Mouse (Mus musculus) C2C12 (cell line): ENCODE data around the gene Gm21983. TPM values are rescaled to one million over a fixed set of nuclear protein-coding genes. Genes with fewer than 3 reads are reported as not detected.

Source experiments
- H3K27me3 ChIP-seq: one replicate; pipeline ENCODE4 v1.6.1; 2011; ENCODE audit not compliant: control insufficient read depth, insufficient read depth, insufficient read length
- H3K36me3 ChIP-seq: one replicate; pipeline ENCODE4 v1.6.1; 2011; ENCODE audit not compliant: control insufficient read depth, insufficient read depth
- H3K4me3 ChIP-seq: one replicate; pipeline ENCODE4 v1.5.1; 2011; ENCODE audit warnings: mild to moderate bottlenecking, control low read depth; ENCODE audit not compliant: poor library complexity, insufficient read depth, severe bottlenecking
- H3K79me2 ChIP-seq: one replicate; pipeline ENCODE4 v1.6.1; 2011; ENCODE audit not compliant: control insufficient read depth, insufficient read depth
- H3K79me3 ChIP-seq: one replicate; pipeline ENCODE4 v1.6.1; 2011; ENCODE audit warnings: low read depth, control low read depth
- H3ac ChIP-seq: one replicate; pipeline ENCODE3; 2011; ENCODE audit warnings: low read depth; ENCODE audit not compliant: control insufficient read depth, insufficient read length
- CEBPB ChIP-seq: IDR thresholded peaks from one replicate; pipeline ENCODE4 v1.6.1; 2011; ENCODE audit warnings: low read depth, mild to moderate bottlenecking, control low read depth, moderate library complexity
- CTCF ChIP-seq: IDR thresholded peaks from one replicate; pipeline ENCODE4 v1.5.1; 2011; ENCODE audit not compliant: control insufficient read depth, insufficient read depth, insufficient read length
- FOSL1 ChIP-seq: IDR thresholded peaks from one replicate; pipeline ENCODE4 v1.8.0; 2011; ENCODE audit warnings: mild to moderate bottlenecking, low read length; ENCODE audit not compliant: poor library complexity, insufficient read depth, severe bottlenecking
- MAX ChIP-seq: IDR thresholded peaks from one replicate; pipeline ENCODE4 v1.6.1; 2011; ENCODE audit warnings: mild to moderate bottlenecking, control low read depth
- MYOD1 ChIP-seq: IDR thresholded peaks from one replicate; pipeline ENCODE4 v1.6.1; 2011; ENCODE audit warnings: low read depth; ENCODE audit not compliant: control insufficient read depth, insufficient read length
- MYOG ChIP-seq: IDR thresholded peaks from one replicate; pipeline ENCODE4 v1.6.1; 2011; ENCODE audit not compliant: control insufficient read depth, insufficient read length; ENCODE audit errors: extremely low read depth
- USF1 ChIP-seq: IDR thresholded peaks from one replicate; pipeline ENCODE4 v1.6.1; 2011; ENCODE audit warnings: low read depth, mild to moderate bottlenecking, control low read depth, moderate library complexity
- polyA plus RNA-seq: library from polyadenylated mRNA; unstranded; fragments of >200 nt; fragmentation: generic; extraction: Trizol; gene quantifications from one replicate; pipeline ENCODE4 v1.2.1, GENCODE M21; 2012; ENCODE audit warnings: missing spikeins

Gm21983 gene
- polyA plus RNA-seq, 1 experiment, result 0.06 TPM

- no peak overlapping the region for H3K4me3 ChIP-seq
- H3K79me3 ChIP-seq, result peaks cover 7% of the 10 kb centered on the region
- no peak overlapping the region for H3ac ChIP-seq
- no peaks in the 10 kb centered on the region for H3K27me3 ChIP-seq
- no peak for TF ChIP-seq MYOG
- TF ChIP-seq CEBPB, result no peak
- TF ChIP-seq USF1, result no peak
- TF ChIP-seq FOSL1, result no peak
- no peak for TF ChIP-seq MAX
- TF ChIP-seq CTCF, result no peak
- TF ChIP-seq MYOD1, result no peak
- H3K79me2 ChIP-seq, result peaks cover 52% of the 10 kb centered on the region
- peaks cover 10% of the 10 kb centered on the region for H3K36me3 ChIP-seq
Measured at GRCm38 (mm10) chr7:27160921-27161320, 20.0 kb downstream of the Gm21983 start.

DNA sequence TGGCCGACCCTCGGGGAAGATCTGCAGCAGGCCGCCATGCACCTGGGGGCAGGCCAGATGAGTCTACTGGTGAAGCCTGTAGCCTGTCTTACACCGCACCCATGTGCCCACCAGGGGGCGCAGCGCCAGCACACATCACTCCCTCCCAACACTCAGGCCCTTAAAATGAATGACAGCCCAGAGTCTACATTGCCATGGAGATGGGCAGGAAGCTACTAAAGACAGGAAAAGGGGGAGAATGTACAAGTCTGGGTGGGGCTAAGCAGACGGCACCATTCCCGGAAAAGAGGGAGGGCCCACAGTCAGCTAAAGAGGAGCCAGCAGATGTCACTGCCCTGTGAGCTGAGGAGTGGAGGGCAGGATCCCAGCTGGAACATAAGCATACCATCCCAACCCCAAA is 21.0 kb downstream of the Gm21983 start:
- Histone ChIP-seq H3ac (no peak overlapping the region), H3K4me3 (no peak overlapping the region), H3K79me2 (peaks cover 42% of the 10 kb centered on the region), H3K36me3 (peaks cover 10% of the 10 kb centered on the region), H3K27me3 (no peaks in the 10 kb centered on the region), H3K79me3 (peaks cover 2% of the 10 kb centered on the region)
- peak; percentile 90 for TF ChIP-seq CTCF
- no peak for TF ChIP-seq MAX

GRCm38 (mm10) chr7:27159256-27159655 is 21.6 kb downstream of the Gm21983 start:
- H3K79me3 ChIP-seq, result peaks cover 2% of the 10 kb centered on the region
- H3K36me3 ChIP-seq, result peaks cover 10% of the 10 kb centered on the region
- H3K79me2 ChIP-seq, result peaks cover 36% of the 10 kb centered on the region
- no peak overlapping the region for H3ac ChIP-seq
- no peak for TF ChIP-seq FOSL1
- no peak for TF ChIP-seq CEBPB
- no peak for TF ChIP-seq MAX
- no peaks in the 10 kb centered on the region for H3K27me3 ChIP-seq
- H3K4me3 ChIP-seq, result no peak overlapping the region

GRCm38 (mm10) chr7:27158171-27158570 is 22.7 kb downstream of the Gm21983 start:
- no peak overlapping the region for H3K4me3 ChIP-seq
- no peak overlapping the region for H3ac ChIP-seq
- H3K79me3 ChIP-seq, result peaks cover 2% of the 10 kb centered on the region
- H3K79me2 ChIP-seq, result peaks cover 25% of the 10 kb centered on the region
- H3K27me3 ChIP-seq, result no peaks in the 10 kb centered on the region
- peaks cover 10% of the 10 kb centered on the region for H3K36me3 ChIP-seq
- TF ChIP-seq CTCF (no peak), USF1 (no peak), FOSL1 (no peak), MYOD1 (no peak), MAX (no peak), MYOG (no peak), CEBPB (no peak)

- peaks cover 10% of the 10 kb centered on the region for H3K36me3 ChIP-seq
- H3K4me3 ChIP-seq, result no peak overlapping the region
- H3ac ChIP-seq, result no peak overlapping the region
- TF ChIP-seq CTCF, result no peak
- TF ChIP-seq CEBPB, result no peak
- no peak for TF ChIP-seq FOSL1
- TF ChIP-seq MYOG, result no peak
- peaks cover 9% of the 10 kb centered on the region for H3K79me2 ChIP-seq
- no peaks in the 10 kb centered on the region for H3K79me3 ChIP-seq
- H3K27me3 ChIP-seq, result no peaks in the 10 kb centered on the region
Measured at GRCm38 (mm10) chr7:27156005-27156404, 24.9 kb downstream of the Gm21983 start.

- Histone ChIP-seq H3K27me3 (no peaks in the 10 kb centered on the region), H3ac (no peak within 1 kb of the TSS), H3K36me3 (peaks cover 4% of the 10 kb centered on the region), H3K79me2 (no peaks in the 10 kb centered on the region), H3K4me3 (no peak within 1 kb of the TSS), H3K79me3 (no peaks in the 10 kb centered on the region)
- TF ChIP-seq MYOD1 (no peak), CTCF (no peak), FOSL1 (no peak), USF1 (no peak), MYOG (no peak), CEBPB (no peak), MAX (no peak)
Measured at GRCm38 (mm10) chr7:27153205-27153764, 27.6 kb downstream of the Gm21983 start, which contains the start of gene Cyp2t4. Gene Cyp2t4 (plus strand): TSS chr7:27153714.
